Mouse (Mus musculus) forebrain, embryonic 12.5 days (tissue): Measurements from ENCODE around the gene Pqbp1. TPM values are rescaled to one million over a fixed set of nuclear protein-coding genes. Genes with fewer than 3 reads are reported as not detected.
A peak's percentile ranks its signal among the peaks of the same experiment; 100 is the strongest.
"Not testable (repeated sequence)": the region's sequence is repeated elsewhere in the genome, so short reads cannot be mapped to it uniquely, and the experiment has no call there.

Experiments
- ATAC-seq: fragments of 200-750 bp; cut with Nextera tagmentation; 2 replicates; pipeline ENCODE4 v1.8.0; 2017; ENCODE audit warnings: moderate TSS enrichment; ENCODE audit not compliant: low FRiP score
- H3K27ac ChIP-seq: fragments of 300-500 bp; sonication (generic); 2 replicates; pipeline ENCODE4 v1.5.1; 2016; ENCODE audit warnings: mild to moderate bottlenecking
- H3K27me3 ChIP-seq: fragments of 300-500 bp; sonication (generic); 2 replicates; pipeline ENCODE4 v1.6.1; 2016; ENCODE audit warnings: mild to moderate bottlenecking
- H3K36me3 ChIP-seq: fragments of 300-500 bp; sonication (generic); replicated peaks from 2 replicates; pipeline ENCODE4 v1.6.1; 2016; ENCODE audit warnings: mild to moderate bottlenecking
- H3K4me1 ChIP-seq: fragments of 300-500 bp; sonication (generic); 2 replicates; pipeline ENCODE4 v1.6.1; 2016
- H3K4me2 ChIP-seq: fragments of 300-500 bp; sonication (generic); 2 replicates; pipeline ENCODE4 v1.6.1; 2016; ENCODE audit warnings: mild to moderate bottlenecking, moderate library complexity
- H3K4me3 ChIP-seq: fragments of 300-500 bp; sonication (generic); replicated peaks from 2 replicates; pipeline ENCODE4 v1.5.1; 2016; ENCODE audit warnings: mild to moderate bottlenecking
- H3K9ac ChIP-seq: fragments of 300-500 bp; sonication (generic); 2 replicates; pipeline ENCODE4 v1.6.1; 2016; ENCODE audit warnings: mild to moderate bottlenecking
- H3K9me3 ChIP-seq: fragments of 300-500 bp; sonication (generic); 2 replicates; pipeline ENCODE4 v1.6.1; 2016
- WGBS: fragments of 180-500 bp; shearing (Covaris S2); methylation state at CpG from one replicate; pipeline ENCODE4 v1.1.7; 2016; 5-methylcytosine and 5-hydroxymethylcytosine counted together
- polyA plus RNA-seq: library from polyadenylated mRNA; unstranded; fragments of >200 nt; fragmentation: Nextera tagmentation; extraction: Ambion mirVana; gene quantifications from 2 replicates; pipeline ENCODE4 v1.2.1, GENCODE M21; 2016

Gene Pqbp1
- polyA plus RNA-seq, 1 experiment from 2014 or later = 169 TPM

- H3K9me3 ChIP-seq, H3K4me1 ChIP-seq, H3K4me2 ChIP-seq, ATAC-seq, H3K9ac ChIP-seq, H3K27ac ChIP-seq, H3K4me3 ChIP-seq, H3K36me3 ChIP-seq: not testable (repeated sequence)
- peaks cover 20% of the 10 kb centered on the region for H3K27me3 ChIP-seq
- 78% methylated on average over 6 of the region's 6 CpGs for WGBS
These were observed 18.9 kb upstream of the Pqbp1 start for GRCm38 (mm10) chrX:7917960-7918359.

GRCm38 (mm10) chrX:7915669-7916068 lies 16.6 kb upstream of the Pqbp1 start:
- H3K9me3 ChIP-seq, ATAC-seq, H3K27me3 ChIP-seq, H3K36me3 ChIP-seq, H3K4me3 ChIP-seq, H3K4me1 ChIP-seq, H3K4me2 ChIP-seq, H3K9ac ChIP-seq, H3K27ac ChIP-seq: not testable (repeated sequence)
- WGBS = 28% methylated on average over 3 of the region's 3 CpGs

GRCm38 (mm10) chrX:7910473-7910872 lies 11.4 kb upstream of the Pqbp1 start:
- Histone ChIP-seq H3K9ac (no peak overlapping the region), H3K27me3 (no peaks in the 10 kb centered on the region), H3K4me2 (no peak overlapping the region), H3K4me3 (no peak overlapping the region), H3K36me3 (peaks cover 10% of the 10 kb centered on the region), H3K9me3 (no peaks in the 10 kb centered on the region), H3K4me1 (peaks cover 4% of the 10 kb centered on the region; the same call in 1 of the 2 replicates), H3K27ac (no peak overlapping the region)
- peak; percentile 55; the same call in 1 of the 2 replicates for ATAC-seq
- WGBS = 46% methylated on average over 6 of the region's 6 CpGs

GRCm38 (mm10) chrX:7909242-7909641 lies 10.2 kb upstream of the Pqbp1 start, which contains the start of gene Gm10490:
TSS of gene Gm10490 (plus strand) at chrX:7909542.
- H3K9ac ChIP-seq, ATAC-seq, H3K9me3 ChIP-seq, H3K27me3 ChIP-seq, H3K4me1 ChIP-seq, H3K4me2 ChIP-seq, H3K27ac ChIP-seq, H3K4me3 ChIP-seq: not testable (repeated sequence)
- peaks cover 10% of the 10 kb centered on the region for H3K36me3 ChIP-seq
- 94% methylated on average over 4 of the region's 4 CpGs for WGBS

- peaks cover 4% of the 10 kb centered on the region; the same call in 1 of the 2 replicates for H3K4me1 ChIP-seq
- no peaks in the 10 kb centered on the region for H3K27me3 ChIP-seq
- WGBS = 87% methylated on average over 5 of the region's 5 CpGs
- no peak within 1 kb of the TSS for H3K27ac ChIP-seq
- H3K4me2 ChIP-seq = no peak within 1 kb of the TSS
- no peaks in the 10 kb centered on the region for H3K9me3 ChIP-seq
- ATAC-seq = no peak
- no peak within 1 kb of the TSS for H3K4me3 ChIP-seq
- no peak within 1 kb of the TSS for H3K9ac ChIP-seq
- peaks cover 14% of the 10 kb centered on the region for H3K36me3 ChIP-seq
These were observed 8.7 kb upstream of the Pqbp1 start, which contains the start of gene Gm10491 for GRCm38 (mm10) chrX:7907735-7908134. TSS of gene Gm10491 (minus strand) at chrX:7907835.

- H3K4me3 ChIP-seq = no peak overlapping the region
- H3K27me3 ChIP-seq = no peaks in the 10 kb centered on the region
- no peak overlapping the region for H3K4me2 ChIP-seq
- peaks cover 4% of the 10 kb centered on the region for H3K4me1 ChIP-seq
- ATAC-seq = no peak
- peaks cover 15% of the 10 kb centered on the region for H3K36me3 ChIP-seq
- no peak overlapping the region for H3K9ac ChIP-seq
- WGBS = 94% methylated on average over 5 of the region's 5 CpGs
- no peaks in the 10 kb centered on the region for H3K9me3 ChIP-seq
- H3K27ac ChIP-seq = no peak overlapping the region
These were observed 5.4 kb upstream of the Pqbp1 start for GRCm38 (mm10) chrX:7904441-7904840.

GRCm38 (mm10) chrX:7898211-7898610 lies 858 bp downstream of the Pqbp1 start:
- 26% methylated on average over 13 of the region's 13 CpGs for WGBS
- Histone ChIP-seq H3K4me1 (peaks cover 10% of the 10 kb centered on the region), H3K27me3 (no peaks in the 10 kb centered on the region), H3K36me3 (peaks cover 23% of the 10 kb centered on the region), H3K4me3 (peak overlapping the region; percentile 57), H3K27ac (no peak overlapping the region), H3K9me3 (no peaks in the 10 kb centered on the region), H3K4me2 (peak overlapping the region; percentile 58), H3K9ac (peak overlapping the region; percentile 56)
- no peak for ATAC-seq

- Histone ChIP-seq H3K4me3 (peak within 1 kb of the TSS; percentile 57), H3K4me1 (peaks cover 14% of the 10 kb centered on the region), H3K27me3 (no peaks in the 10 kb centered on the region), H3K27ac (peak within 1 kb of the TSS; percentile 83), H3K9me3 (no peaks in the 10 kb centered on the region), H3K4me2 (peak within 1 kb of the TSS; percentile 59), H3K9ac (peak within 1 kb of the TSS; percentile 44), H3K36me3 (0 out of 2 replicates have a peak, but pooled peaks cover 5% of the 10 kb centered on the region)
- ATAC-seq = peak; percentile 87
- WGBS = 16% methylated on average over 49 of the region's 49 CpGs
These were observed 15.1 kb downstream of the Pqbp1 start, which contains the start of gene Slc35a2 for GRCm38 (mm10) chrX:7883841-7884567. TSS of gene Slc35a2 (plus strand) at chrX:7884028.

- H3K4me3 ChIP-seq = 0 out of 2 replicates have a peak overlapping the region, but pooled peaks have one; percentile 8
- 17% methylated on average over 10 of the region's 11 CpGs for WGBS
These were observed 19.2 kb downstream of the Pqbp1 start for GRCm38 (mm10) chrX:7879819-7880218.

GRCm38 (mm10) chrX:7878495-7878894 lies 20.6 kb downstream of the Pqbp1 start:
- no peak; the same call in 1 of the 2 replicates for ATAC-seq
- Histone ChIP-seq H3K27me3 (no peaks in the 10 kb centered on the region), H3K36me3 (peaks cover 7% of the 10 kb centered on the region), H3K4me3 (peak overlapping the region; percentile 47), H3K27ac (no peak overlapping the region), H3K4me2 (peak overlapping the region; percentile 88), H3K4me1 (peaks cover 10% of the 10 kb centered on the region), H3K9me3 (no peaks in the 10 kb centered on the region), H3K9ac (peak overlapping the region; percentile 56)
- WGBS = 19% methylated on average over 21 of the region's 21 CpGs

More at GRCm38 (mm10) chrX:7879819-7880218, 19.2 kb downstream of the Pqbp1 start:
- Histone ChIP-seq H3K9ac (no peak overlapping the region; the same call in 1 of the 2 replicates), H3K4me2 (peak overlapping the region; percentile 88), H3K36me3 (no peaks in the 10 kb centered on the region), H3K4me1 (peaks cover 12% of the 10 kb centered on the region), H3K27me3 (no peaks in the 10 kb centered on the region), H3K9me3 (no peaks in the 10 kb centered on the region), H3K27ac (no peak overlapping the region)
- peak; percentile 59 for ATAC-seq

GRCm38 (mm10) chrX:7878007-7878419 lies 21.1 kb downstream of the Pqbp1 start, which contains the start of gene Pim2:
TSS of gene Pim2 (plus strand) at chrX:7878262.
- H3K27ac ChIP-seq = no peak within 1 kb of the TSS
- WGBS = 23% methylated on average over 37 of the region's 38 CpGs
- H3K4me2 ChIP-seq = peak within 1 kb of the TSS; percentile 88
- no peaks in the 10 kb centered on the region for H3K27me3 ChIP-seq
- H3K4me1 ChIP-seq = peaks cover 10% of the 10 kb centered on the region
- ATAC-seq = peak; percentile 91
- H3K9ac ChIP-seq = peak within 1 kb of the TSS; percentile 56
- H3K4me3 ChIP-seq = peak within 1 kb of the TSS; percentile 47
- peaks cover 8% of the 10 kb centered on the region for H3K36me3 ChIP-seq
- no peaks in the 10 kb centered on the region for H3K9me3 ChIP-seq

GRCm38 (mm10) chrX:7869826-7870225 lies 29.2 kb downstream of the Pqbp1 start:
- Histone ChIP-seq H3K4me3 (no peak overlapping the region), H3K4me2 (no peak overlapping the region), H3K27ac (no peak overlapping the region), H3K9ac (no peak overlapping the region), H3K36me3 (peaks cover 17% of the 10 kb centered on the region), H3K4me1 (peaks cover 5% of the 10 kb centered on the region; the same call in 1 of the 2 replicates), H3K9me3 (no peaks in the 10 kb centered on the region), H3K27me3 (no peaks in the 10 kb centered on the region)
- no peak for ATAC-seq
- WGBS = 25% methylated on average over 3 of the region's 3 CpGs
